Mouse (Mus musculus) testis, adult 2 months (tissue): ENCODE measurements at regions not wholly inside any gene's neighbourhood (a gene's known extent, or its start where the extent isn't known, plus 50 kb on each side); places are given as distances from the start of the nearest gene placed in this dataset.

Experiments
- H3K27ac ChIP-seq: fragments of 200-500 bp; 2 replicates; pipeline ENCODE4 v1.5.1; 2012; ENCODE audit warnings: low read depth, low read length; ENCODE audit not compliant: control insufficient read depth, insufficient read depth
- H3K27me3 ChIP-seq: fragments of 200-500 bp; 2 replicates; pipeline ENCODE4 v1.6.1; 2012; ENCODE audit warnings: mild to moderate bottlenecking, low read length, moderate library complexity; ENCODE audit not compliant: control insufficient read depth, insufficient read depth
- H3K36me3 ChIP-seq: fragments of 200-500 bp; 2 replicates; pipeline ENCODE4 v1.6.1; 2012; ENCODE audit warnings: mild to moderate bottlenecking, low read length; ENCODE audit not compliant: control insufficient read depth, insufficient read depth
- H3K4me1 ChIP-seq: fragments of 200-500 bp; 2 replicates; pipeline ENCODE4 v1.6.1; 2012; ENCODE audit warnings: low read length; ENCODE audit not compliant: control insufficient read depth, insufficient read depth
- H3K4me3 ChIP-seq: fragments of 200-500 bp; 2 replicates; pipeline ENCODE4 v1.5.1; 2012; ENCODE audit warnings: low read depth, mild to moderate bottlenecking, low read length, moderate library complexity, mixed read lengths; ENCODE audit not compliant: control insufficient read depth
- CTCF ChIP-seq: fragments of 200-500 bp; IDR thresholded peaks from 2 replicates; pipeline ENCODE4 v1.5.1; 2012; ENCODE audit warnings: low read depth, mild to moderate bottlenecking, inconsistent platforms, low read length, moderate library complexity; ENCODE audit not compliant: control insufficient read depth, insufficient read depth, insufficient replicate concordance
- POLR2A ChIP-seq: fragments of 200-500 bp; IDR thresholded peaks from 2 replicates; pipeline ENCODE4 v1.6.1; 2012; ENCODE audit warnings: low read depth, mild to moderate bottlenecking, inconsistent platforms, low read length, moderate library complexity; ENCODE audit not compliant: control insufficient read depth

- H3K4me3 ChIP-seq = no peak overlapping the region
- H3K36me3 ChIP-seq = no peaks in the 10 kb centered on the region
- no peak for TF ChIP-seq POLR2A
- TF ChIP-seq CTCF = no peak
- H3K27me3 ChIP-seq = 0 out of 2 replicates have a peak, but pooled peaks cover 2% of the 10 kb centered on the region
- peaks cover 8% of the 10 kb centered on the region for H3K4me1 ChIP-seq
- no peak overlapping the region for H3K27ac ChIP-seq
These were observed 502.1 kb upstream of the Adam5 start for GRCm38 (mm10) chr8:25326257-25326656.

GRCm38 (mm10) chr8:25324731-25325130 is 500.6 kb upstream of the Adam5 start:
- Histone ChIP-seq H3K27me3 (0 out of 2 replicates have a peak, but pooled peaks cover 2% of the 10 kb centered on the region), H3K36me3 (no peaks in the 10 kb centered on the region), H3K27ac (no peak overlapping the region), H3K4me3 (no peak overlapping the region), H3K4me1 (peaks cover 8% of the 10 kb centered on the region)
- TF ChIP-seq CTCF = no peak
- TF ChIP-seq POLR2A = no peak

- H3K36me3 ChIP-seq = no peaks in the 10 kb centered on the region
- TF ChIP-seq CTCF (no peak), POLR2A (no peak)
- H3K4me3 ChIP-seq = no peak overlapping the region
- H3K27me3 ChIP-seq = 0 out of 2 replicates have a peak, but pooled peaks cover 2% of the 10 kb centered on the region
- H3K27ac ChIP-seq = no peak overlapping the region
- H3K4me1 ChIP-seq = peaks cover 6% of the 10 kb centered on the region
These were observed 499.7 kb upstream of the Adam5 start for GRCm38 (mm10) chr8:25323643-25324420.

- H3K27ac ChIP-seq = no peak overlapping the region
- no peaks in the 10 kb centered on the region for H3K4me1 ChIP-seq
- H3K4me3 ChIP-seq = no peak overlapping the region
- no peaks in the 10 kb centered on the region for H3K36me3 ChIP-seq
- H3K27me3 ChIP-seq = no peaks in the 10 kb centered on the region
- TF ChIP-seq CTCF (no peak), POLR2A (no peak)
These were observed 492.2 kb upstream of the Adam5 start for GRCm38 (mm10) chr8:25316383-25316782.

- Histone ChIP-seq H3K36me3 (no peaks in the 10 kb centered on the region), H3K27me3 (no peaks in the 10 kb centered on the region), H3K4me3 (no peak overlapping the region), H3K27ac (no peak overlapping the region), H3K4me1 (no peaks in the 10 kb centered on the region; the same call in none of the 2 replicates)
- TF ChIP-seq POLR2A (no peak), CTCF (no peak)
These were observed 487.8 kb upstream of the Adam5 start for GRCm38 (mm10) chr8:25311811-25312533.

- TF ChIP-seq POLR2A = no peak
- no peak for TF ChIP-seq CTCF
- Histone ChIP-seq H3K27me3 (no peaks in the 10 kb centered on the region), H3K4me1 (no peaks in the 10 kb centered on the region; the same call in none of the 2 replicates), H3K27ac (no peak overlapping the region), H3K4me3 (no peak overlapping the region), H3K36me3 (no peaks in the 10 kb centered on the region)
These were observed 483.8 kb upstream of the Adam5 start for GRCm38 (mm10) chr8:25307956-25308355.

GRCm38 (mm10) chr8:25307511-25307910 is 483.3 kb upstream of the Adam5 start:
- no peak for TF ChIP-seq POLR2A
- no peak for TF ChIP-seq CTCF
- Histone ChIP-seq H3K27ac (no peak overlapping the region), H3K4me3 (no peak overlapping the region)

More at GRCm38 (mm10) chr8:25307511-25307910, 483.3 kb upstream of the Adam5 start:
- Histone ChIP-seq H3K36me3 (no peaks in the 10 kb centered on the region), H3K4me1 (no peaks in the 10 kb centered on the region; the same call in none of the 2 replicates), H3K27me3 (no peaks in the 10 kb centered on the region)
